Comparison of ENCODE assay signal across 10 mouse cellular contexts in the genomic region with DNA sequence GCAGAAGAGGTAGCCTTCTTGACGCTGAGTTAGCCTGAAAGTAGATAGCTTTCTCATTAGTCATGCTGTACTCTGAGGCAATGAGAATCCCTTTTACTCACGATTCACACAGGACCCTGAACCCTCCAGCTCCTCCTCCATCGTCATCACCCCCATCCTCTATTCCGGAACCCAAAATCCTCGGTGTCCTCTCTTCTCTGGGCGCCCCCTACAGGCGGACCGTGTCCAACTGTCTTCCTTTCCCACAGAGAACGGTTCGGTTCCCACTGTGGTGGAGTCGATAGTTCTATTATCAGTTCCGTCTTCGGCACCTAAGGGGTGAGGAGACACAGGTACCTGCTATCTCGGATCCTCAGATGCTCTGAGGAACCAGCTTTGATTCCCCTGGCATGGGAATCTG.
A peak's percentile ranks its signal among the peaks of the same experiment; 100 is the strongest.
DNase-seq lines count a peak whose midpoint lies in the region; ATAC-seq and TF ChIP-seq lines count a peak whose summit lies in the region.
"Had no signal": no experiment of that assay in that cellular context is flagged by ENCODE, and none has a peak within 500 bp of the region (broad histone marks: within the 10 kb centered on the region; RNA-seq: fewer than 3 reads in every experiment).

No protein-coding gene starts in this region.

- in situ Hi-C loops in Patski (cut with MboI; ENCODE audit: low pct_unique_long_range_greater_than_20kb) = no loop called here

- TF ChIP-seq CTCF in lung, embryonic 14.5 days (IDR thresholded peaks at IDR 0.05; ENCODE audit: low read depth) = peak; percentile 34
- peak; percentile 31 for TF ChIP-seq CTCF in Patski (IDR thresholded peaks at IDR 0.05)
- peak; percentile 70 for TF ChIP-seq CTCF in liver, embryonic 14.5 days (IDR thresholded peaks at IDR 0.05; ENCODE audit: low read depth)

- CTCF ChIA-PET in Patski (lab: Charles Lee) = interaction anchor here (1.4 kb wide), 1 partner anchor 8 kb away, joined by 4 read pairs; no protein-coding TSS in a partner anchor

- no peak for DNase-seq in lung, embryonic 14.5 days
- DNase-seq in lung, postnatal 14 days = no peak
- no peak for DNase-seq in Patski (ENCODE audit: low read depth, low spot score)
- DNase-seq in liver, embryonic 14.5 days (ENCODE audit: low read depth in 3 of 3, low spot score in 3 of 3) = no peak
- DNase-seq in thymus, postnatal 25 days = peak; percentile 65
- no peak for DNase-seq in yolk sac, embryonic 10.5 days (ENCODE audit: low spot score)
- DNase-seq in forebrain, embryonic 14.5 days (ENCODE audit: low spot score) = no peak
- DNase-seq in heart, adult 8-10 months (ENCODE audit: low spot score) = no peak
- DNase-seq: kidney, adult 11 months had no signal

- no peak overlapping the region for H3K4me3 ChIP-seq in lung, embryonic 14.5 days (ENCODE audit: low read depth, low read length)
- H3K4me3 ChIP-seq in liver, embryonic 14.5 days (ENCODE audit: insufficient read depth in 1 of 2, low read depth in 2 of 2, low read length in 2 of 2) = no peak overlapping the region
- no peak overlapping the region for H3K4me3 ChIP-seq in forebrain, embryonic 14.5 days (ENCODE audit: low read depth, low read length)
- H3K4me3 ChIP-seq: embryonic facial prominence, embryonic 15.5 days had no signal

- ATAC-seq in lung, embryonic 14.5 days (ENCODE audit: insufficient read depth) = no peak
- no peak for ATAC-seq in Patski
- ATAC-seq in liver, embryonic 14.5 days (ENCODE audit: insufficient read depth) = no peak
- no peak for ATAC-seq in forebrain, embryonic 14.5 days

- no peaks in the 10 kb centered on the region for H3K27me3 ChIP-seq in lung, embryonic 14.5 days (ENCODE audit: insufficient read depth, low read length)
- no peaks in the 10 kb centered on the region for H3K27me3 ChIP-seq in Patski
- no peaks in the 10 kb centered on the region for H3K27me3 ChIP-seq in liver, embryonic 14.5 days (ENCODE audit: control insufficient read depth, insufficient read depth, low read length)
- H3K27me3 ChIP-seq in forebrain, embryonic 14.5 days (replicated peaks; ENCODE audit: control insufficient read depth, insufficient read depth, low read length) = no peaks in the 10 kb centered on the region
- H3K27me3 ChIP-seq: embryonic facial prominence, embryonic 15.5 days had no signal

- H3K4me2 ChIP-seq in lung, embryonic 14.5 days = no peak overlapping the region
- H3K4me2 ChIP-seq in liver, embryonic 14.5 days (ENCODE audit: low read depth) = no peak overlapping the region
- no peak overlapping the region for H3K4me2 ChIP-seq in forebrain, embryonic 14.5 days (ENCODE audit: low read length)
- H3K4me2 ChIP-seq: embryonic facial prominence, embryonic 15.5 days had no signal

- 0 out of 2 replicates have a peak, but pooled peaks cover 4% of the 10 kb centered on the region for H3K4me1 ChIP-seq in lung, embryonic 14.5 days (ENCODE audit: insufficient read depth)
- no peaks in the 10 kb centered on the region for H3K4me1 ChIP-seq in liver, embryonic 14.5 days (replicated peaks; ENCODE audit: control insufficient read depth in 2 of 2, insufficient read depth in 2 of 2, low read length in 1 of 2)
- no peaks in the 10 kb centered on the region for H3K4me1 ChIP-seq in forebrain, embryonic 14.5 days (ENCODE audit: control insufficient read depth, insufficient read depth, low read length)
- H3K4me1 ChIP-seq: embryonic facial prominence, embryonic 15.5 days had no signal

- H3K9me3 ChIP-seq in lung, embryonic 14.5 days (ENCODE audit: low read depth, low read length) = no peaks in the 10 kb centered on the region
- H3K9me3 ChIP-seq in liver, embryonic 14.5 days (ENCODE audit: control insufficient read depth, low read length) = no peaks in the 10 kb centered on the region
- H3K9me3 ChIP-seq in forebrain, embryonic 14.5 days (replicated peaks; ENCODE audit: control insufficient read depth, low read length) = no peaks in the 10 kb centered on the region
- H3K9me3 ChIP-seq: embryonic facial prominence, embryonic 15.5 days had no signal

- H3K9ac ChIP-seq in lung, embryonic 14.5 days = no peak overlapping the region
- no peak overlapping the region for H3K9ac ChIP-seq in liver, embryonic 14.5 days (replicated peaks)
- H3K9ac ChIP-seq in forebrain, embryonic 14.5 days (ENCODE audit: low read length) = no peak overlapping the region
- H3K9ac ChIP-seq: embryonic facial prominence, embryonic 15.5 days had no signal

- no peak overlapping the region for H3K27ac ChIP-seq in lung, embryonic 14.5 days (ENCODE audit: low read depth)
- H3K27ac ChIP-seq in liver, embryonic 14.5 days = no peak overlapping the region
- no peak overlapping the region for H3K27ac ChIP-seq in forebrain, embryonic 14.5 days (ENCODE audit: low read depth, low read length)
- H3K27ac ChIP-seq: embryonic facial prominence, embryonic 15.5 days had no signal

- TF ChIP-seq EP300 in liver, embryonic 14.5 days (IDR thresholded peaks at IDR 0.05; ENCODE audit: low read depth) = no peak

- WGBS in lung, embryonic 14.5 days = 64% methylated on average over 14 of the region's 14 CpGs
- WGBS in liver, embryonic 14.5 days (ENCODE audit: insufficient replicate concordance) = 45% methylated on average over 14 of the region's 14 CpGs
- WGBS in forebrain, embryonic 14.5 days = 65% methylated on average over 14 of the region's 14 CpGs

- no peaks in the 10 kb centered on the region for H3K36me3 ChIP-seq in lung, embryonic 14.5 days (ENCODE audit: insufficient read depth)
- H3K36me3 ChIP-seq in liver, embryonic 14.5 days (replicated peaks; ENCODE audit: control insufficient read depth, insufficient read depth, low read depth) = no peaks in the 10 kb centered on the region
- no peaks in the 10 kb centered on the region for H3K36me3 ChIP-seq in forebrain, embryonic 14.5 days (ENCODE audit: control insufficient read depth, insufficient read depth, low read length)
- H3K36me3 ChIP-seq: embryonic facial prominence, embryonic 15.5 days had no signal

- POLR2A ChIA-PET in Patski (lab: Charles Lee) = no interaction called here
